Mouse (Mus musculus) frontal cortex, postnatal 25 days (tissue): ENCODE results near the gene Tlr5.

ENCODE experiments used
- DNase-seq, 2 experiments: peaks; one replicate each; pipeline ENCODE4 v3.0.0; 2022; ENCODE audit warnings: low spot score in 2 of 2

Gene Tlr5

DNA sequence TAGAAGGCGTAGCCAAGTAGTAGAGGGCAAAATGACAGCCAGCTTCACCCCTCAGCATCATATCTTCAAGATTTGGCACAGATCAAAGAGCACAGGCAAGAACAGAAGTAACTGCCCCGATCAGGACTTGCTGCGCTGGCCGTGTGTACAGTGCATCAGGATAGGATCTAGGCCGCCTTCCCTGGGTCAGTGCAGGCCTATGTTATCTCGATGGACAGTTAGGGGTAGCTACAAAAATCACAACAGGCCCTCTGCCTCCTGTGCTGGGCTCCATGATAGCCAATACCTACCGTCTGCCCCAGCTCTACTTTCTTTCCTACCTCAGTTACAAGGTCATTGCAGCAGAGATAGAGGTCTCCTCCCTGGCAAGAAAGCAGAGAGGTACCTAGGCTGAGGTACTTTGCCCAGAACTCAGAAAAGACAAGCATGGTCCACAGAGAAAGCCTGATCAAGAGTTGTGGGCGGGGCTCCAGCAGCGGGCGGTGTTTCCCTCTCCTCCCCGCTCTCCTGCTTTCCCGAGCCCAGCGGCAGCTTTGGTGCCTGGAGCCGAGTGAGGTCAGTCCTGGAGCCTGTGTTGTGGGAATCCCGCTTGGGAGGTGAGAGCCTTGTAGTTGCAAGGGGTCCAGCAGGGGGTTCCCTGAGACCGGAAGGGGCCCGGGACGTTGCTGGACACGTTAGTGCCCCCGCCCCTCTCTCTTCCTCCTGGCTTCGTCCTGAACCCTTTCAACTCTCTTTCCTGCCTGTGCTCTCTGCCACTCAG, at the start of gene Tlr5:
Gene Tlr5, plus strand, starts transcription at position 502 of the 760 bp plus-strand sequence.
- DNase-seq, result no peak

DNA sequence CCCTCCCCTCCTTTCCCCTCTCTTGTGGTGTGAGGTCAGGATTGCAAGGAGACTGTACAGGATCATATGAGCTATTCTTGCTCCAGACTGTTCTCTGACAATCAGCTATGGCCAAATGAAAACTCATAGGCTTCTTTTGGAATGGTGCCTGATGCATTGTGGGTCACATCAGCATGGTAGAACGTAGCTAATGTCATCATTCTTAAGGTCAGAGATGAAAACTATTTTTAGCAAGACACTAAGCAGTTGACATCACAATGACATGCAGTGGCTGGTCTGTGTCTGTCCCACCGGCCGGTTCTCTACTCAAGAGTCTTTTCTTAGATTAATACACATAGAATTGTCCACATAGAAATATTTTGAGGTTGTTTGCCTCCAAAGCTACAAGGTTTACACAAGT, 48.9 kb upstream of the Tlr5 start:
- no peak for DNase-seq

DNA sequence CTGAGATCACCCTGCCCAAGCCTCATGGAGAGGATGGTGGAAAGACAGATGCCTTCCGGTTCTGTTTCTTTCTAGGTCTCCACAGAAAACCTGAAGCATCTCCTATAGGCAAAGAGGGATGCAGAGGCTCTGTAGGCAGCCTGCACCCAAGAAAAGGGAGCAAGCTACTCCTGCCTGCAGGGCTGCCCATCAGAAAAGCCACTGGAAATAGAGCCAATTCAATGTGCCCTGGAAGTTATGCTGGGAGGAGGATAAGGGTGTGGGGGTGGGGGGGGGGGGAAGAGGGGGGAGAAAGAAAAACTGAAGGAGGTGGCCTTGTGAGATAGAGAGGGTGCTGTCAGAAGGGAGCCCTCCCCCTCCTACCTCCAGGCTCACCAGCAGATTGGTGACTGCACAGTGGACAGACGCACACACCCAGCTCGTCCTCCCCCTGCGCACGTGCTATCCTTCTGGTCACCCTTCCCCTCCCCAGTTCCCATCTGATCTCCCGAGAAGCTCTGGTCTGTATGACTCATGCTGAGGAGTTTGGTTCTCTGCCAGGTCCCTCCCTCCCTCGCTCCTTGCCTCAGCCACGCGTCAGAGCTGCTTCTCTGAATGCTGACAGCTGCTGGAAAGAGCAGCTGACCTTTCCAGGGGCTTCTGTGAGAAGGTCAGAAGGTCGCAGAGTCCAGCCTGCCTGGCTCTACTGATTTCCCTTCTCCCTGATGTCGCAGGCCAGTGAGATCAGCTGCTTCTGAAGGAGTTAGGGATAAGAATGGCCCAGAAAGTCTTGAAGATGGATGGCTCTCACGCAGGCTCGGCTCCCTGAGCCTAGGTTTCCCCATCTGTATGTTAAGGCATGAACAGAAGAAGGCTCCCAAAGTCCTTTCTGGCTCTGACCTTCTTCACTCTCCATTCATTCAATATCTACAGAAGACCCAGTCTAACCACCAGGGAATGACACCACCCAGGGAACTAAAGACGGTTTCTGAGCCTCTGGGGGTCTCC, 46.2 kb upstream of the Tlr5 start:
- peak; percentile 79 to 85 for DNase-seq

DNA sequence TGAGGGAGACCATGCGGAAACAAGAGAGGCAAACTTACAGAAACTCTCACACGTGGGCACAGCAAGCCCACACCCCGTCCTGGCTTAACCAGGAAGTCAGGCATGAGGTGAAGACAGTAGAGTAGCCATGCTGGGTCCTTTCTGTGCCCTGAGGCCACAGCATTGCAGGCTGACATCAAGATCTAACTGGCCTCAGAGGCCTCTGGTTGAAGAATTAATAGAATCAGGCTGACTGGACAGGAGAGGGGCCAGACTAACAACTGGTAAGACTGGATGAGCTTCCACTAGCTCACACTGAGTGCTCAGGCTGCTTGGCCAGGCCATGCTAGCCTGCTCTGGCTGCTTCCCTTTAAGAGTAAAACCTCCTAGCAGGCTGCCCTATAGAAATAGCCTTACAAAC, 45.5 kb upstream of the Tlr5 start:
- no peak for DNase-seq

GRCm38 (mm10) chr1:182909596-182909995, 45.0 kb upstream of the Tlr5 start:
- DNase-seq, result no peak

GRCm38 (mm10) chr1:182912591-182912990, 42.0 kb upstream of the Tlr5 start:
- no peak for DNase-seq

DNA sequence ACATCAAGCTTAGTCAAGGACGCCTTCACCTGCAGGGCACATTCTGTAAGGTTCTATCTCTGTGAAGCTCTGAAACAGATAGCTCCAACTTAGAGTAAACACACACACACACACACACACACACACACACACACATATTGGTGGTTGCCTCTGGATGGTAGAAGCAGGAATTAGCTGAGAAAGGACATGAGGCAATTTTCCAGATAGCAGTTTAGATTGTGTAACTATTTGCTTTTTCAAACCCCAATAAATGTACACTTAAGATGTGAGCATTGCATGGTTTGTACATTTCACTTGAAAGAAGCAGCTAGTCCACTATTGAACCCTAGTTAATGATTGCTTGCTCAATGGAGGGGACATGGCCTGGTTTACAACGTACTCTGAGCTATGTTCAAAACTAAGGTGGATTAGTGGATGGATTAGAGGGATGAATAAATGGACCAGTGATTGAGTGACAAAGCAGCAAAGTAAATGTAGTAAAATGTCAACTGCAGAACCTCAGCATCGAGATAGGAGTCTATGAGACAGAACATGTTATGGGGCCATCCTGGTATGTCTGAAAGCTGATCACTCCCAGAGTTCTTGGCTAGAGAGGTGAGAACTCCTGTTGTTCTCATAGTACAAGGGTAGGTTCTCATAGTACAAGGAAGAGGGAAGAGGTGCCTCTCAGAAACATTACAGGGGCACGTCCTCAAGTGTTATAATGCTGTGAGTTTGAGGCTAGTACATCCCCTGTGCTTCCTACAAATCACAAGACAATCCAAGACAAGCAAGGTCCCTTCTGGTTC, 40.3 kb upstream of the Tlr5 start:
- DNase-seq, result no peak

DNA sequence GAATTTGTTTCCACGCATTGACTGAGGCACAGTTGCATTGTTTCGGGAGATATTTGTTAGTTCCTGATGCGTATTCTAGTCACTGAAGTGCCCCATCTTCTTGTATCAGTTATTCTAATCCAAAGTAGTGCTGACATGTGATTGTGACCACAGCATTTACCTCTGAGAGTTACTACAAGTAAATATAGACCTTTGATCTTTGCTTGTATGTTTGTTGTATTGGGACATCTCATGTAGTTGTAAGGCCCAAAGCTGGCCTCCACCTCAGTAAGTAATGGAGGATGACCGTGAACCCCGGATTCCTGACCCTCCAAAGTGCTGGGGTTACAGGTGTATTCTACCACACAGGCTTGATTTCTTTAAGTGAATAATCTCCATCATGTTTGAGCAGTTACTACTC, 38.4 kb upstream of the Tlr5 start:
- DNase-seq, result no peak

DNA sequence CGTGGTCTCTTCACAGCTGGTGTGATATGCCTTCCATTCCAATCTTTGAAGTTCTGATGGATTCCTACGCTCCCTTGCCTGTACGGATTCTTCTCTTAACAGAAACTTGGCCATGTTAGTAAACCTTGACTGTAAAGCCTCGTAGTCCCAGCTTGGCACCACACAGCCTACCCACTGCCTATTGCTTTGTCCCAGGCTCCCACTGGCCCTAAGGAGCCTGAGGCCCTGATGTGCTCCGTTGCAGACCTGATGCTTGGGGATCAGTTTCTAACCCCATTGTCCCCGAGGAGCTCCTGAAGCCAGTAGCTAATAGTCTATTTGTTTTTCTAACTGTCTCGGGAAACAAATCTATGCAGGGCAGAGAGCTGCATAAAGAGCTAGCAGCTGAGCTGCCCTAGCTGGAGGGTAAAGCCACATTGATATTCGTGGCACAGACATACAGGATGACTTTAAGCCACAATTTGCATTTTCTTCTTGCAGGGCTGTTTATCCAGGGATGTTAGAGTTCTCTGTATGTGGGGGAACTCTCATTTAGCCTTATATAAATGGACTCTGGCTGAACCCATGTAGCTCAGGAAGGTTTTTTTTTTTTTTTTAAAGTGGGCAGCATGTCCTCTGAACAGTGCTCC, 35.8 kb upstream of the Tlr5 start:
- no peak for DNase-seq

GRCm38 (mm10) chr1:182922824-182923223, 31.8 kb upstream of the Tlr5 start:
- no peak for DNase-seq

DNA sequence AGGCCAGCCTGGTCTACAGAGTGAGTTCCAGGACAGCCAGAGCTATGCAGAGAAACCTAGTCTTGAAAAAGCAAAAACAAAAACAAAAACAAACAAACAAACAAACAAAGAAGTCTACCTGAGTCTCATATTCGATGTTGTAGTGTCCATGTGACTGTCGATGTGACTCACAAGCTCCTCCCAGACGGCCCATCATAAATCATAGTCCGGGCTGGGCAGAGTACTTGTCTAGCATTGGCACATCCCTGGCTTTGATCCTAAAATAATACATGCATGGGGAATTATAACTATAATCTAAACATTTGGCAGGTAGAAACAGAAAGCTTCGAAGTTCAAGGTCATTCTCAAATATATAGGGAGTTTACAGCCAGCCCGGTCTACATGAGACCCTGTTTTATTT, 28.1 kb upstream of the Tlr5 start:
- no peak for DNase-seq

- DNase-seq, result no peak
Measured at GRCm38 (mm10) chr1:182927878-182928851, 26.4 kb upstream of the Tlr5 start.

GRCm38 (mm10) chr1:182935469-182935868, 19.1 kb upstream of the Tlr5 start:
- no peak for DNase-seq

DNA sequence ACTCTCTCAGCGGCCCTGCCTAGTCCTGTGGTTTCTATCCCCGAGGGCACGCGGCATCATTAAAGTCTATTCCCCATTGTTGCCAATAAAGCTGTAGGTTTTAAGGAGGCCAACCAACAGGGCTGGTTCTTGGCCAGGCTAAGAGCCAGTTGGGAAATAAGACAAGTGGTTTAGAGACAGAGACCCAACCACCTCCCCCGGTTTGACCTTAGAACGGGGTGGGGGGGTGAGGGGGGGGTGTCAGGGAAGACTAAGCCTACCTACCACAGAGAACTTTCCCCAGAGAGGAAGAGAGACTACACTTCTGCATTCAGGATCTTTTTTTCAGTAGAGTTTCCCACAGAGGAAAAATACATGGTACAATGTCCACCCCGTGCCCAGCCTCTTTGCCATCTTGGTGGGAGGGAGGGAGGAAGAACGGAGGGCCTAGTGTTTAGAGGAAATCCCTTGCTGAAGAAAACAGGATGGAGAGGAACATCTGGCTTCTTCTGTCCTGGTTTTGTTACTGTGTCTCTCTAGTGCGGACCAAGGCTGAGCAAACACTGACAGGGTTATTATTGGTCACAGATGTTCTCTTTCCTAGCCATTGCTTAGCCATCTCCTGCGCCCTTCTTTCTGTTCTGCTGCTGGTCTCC, 17.0 kb upstream of the Tlr5 start:
- no peak for DNase-seq

DNA sequence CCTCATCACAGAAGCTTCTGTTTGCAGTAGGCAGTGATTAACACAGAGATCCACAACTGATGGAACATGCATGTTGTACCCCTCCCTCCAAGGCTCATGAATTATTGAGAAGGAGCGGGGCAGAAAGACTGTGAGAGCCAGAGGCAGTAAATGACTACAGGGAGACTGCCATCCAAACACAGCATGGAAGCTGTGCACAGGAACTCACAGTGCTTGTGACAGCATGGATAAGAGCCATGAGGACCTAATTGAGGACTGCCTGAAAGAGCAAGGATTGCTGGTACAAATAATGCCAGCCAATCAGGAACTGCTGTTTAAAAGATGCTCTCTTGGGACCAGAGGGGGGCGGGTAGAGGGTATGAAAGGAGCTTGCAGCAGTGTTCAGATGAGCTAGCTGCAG, 12.7 kb upstream of the Tlr5 start:
- DNase-seq, result no peak

DNA sequence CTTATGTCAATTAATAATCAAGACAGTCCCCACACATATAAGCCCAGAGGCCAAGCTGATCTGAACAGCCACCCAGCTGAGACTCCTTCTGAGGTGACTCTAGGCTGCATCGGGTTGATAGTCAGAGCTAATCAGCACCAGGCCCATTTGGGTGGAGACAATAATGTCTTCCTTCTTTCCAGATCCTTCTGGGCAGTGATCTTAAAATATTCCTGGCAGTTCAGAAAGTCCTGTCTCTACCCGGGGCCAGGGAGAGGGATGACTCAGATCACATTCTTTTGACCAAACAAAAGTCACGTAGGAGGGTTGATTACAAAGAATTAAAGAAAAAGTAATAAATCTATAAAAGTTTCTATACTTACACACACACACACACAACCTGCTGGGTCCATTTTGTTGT, 10.7 kb upstream of the Tlr5 start:
- no peak for DNase-seq

DNA sequence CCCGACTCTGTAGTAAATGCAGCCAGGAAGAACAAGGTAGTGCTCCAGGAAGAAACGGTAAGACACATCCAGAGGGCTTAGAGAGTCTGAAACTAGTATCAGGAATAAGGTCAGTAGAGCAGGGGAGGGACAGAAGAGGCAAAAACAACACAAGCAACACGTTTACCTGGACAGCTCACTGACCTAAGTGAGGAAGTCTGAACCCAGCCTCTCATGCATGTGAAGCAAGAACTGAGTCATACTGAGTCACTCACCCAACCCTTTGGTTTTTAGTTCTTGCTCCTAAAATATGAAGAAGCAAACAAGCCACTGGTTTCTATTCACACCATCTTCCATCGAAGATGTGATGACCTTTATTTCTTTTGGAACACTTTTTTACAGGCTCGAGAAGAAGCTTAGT, 9.9 kb upstream of the Tlr5 start:
- DNase-seq, result no peak

- no peak for DNase-seq
Measured at GRCm38 (mm10) chr1:182945561-182945960, 9.0 kb upstream of the Tlr5 start.

GRCm38 (mm10) chr1:182951298-182951697, 3.3 kb upstream of the Tlr5 start:
- DNase-seq, result peak; percentile 39 to 51

DNA sequence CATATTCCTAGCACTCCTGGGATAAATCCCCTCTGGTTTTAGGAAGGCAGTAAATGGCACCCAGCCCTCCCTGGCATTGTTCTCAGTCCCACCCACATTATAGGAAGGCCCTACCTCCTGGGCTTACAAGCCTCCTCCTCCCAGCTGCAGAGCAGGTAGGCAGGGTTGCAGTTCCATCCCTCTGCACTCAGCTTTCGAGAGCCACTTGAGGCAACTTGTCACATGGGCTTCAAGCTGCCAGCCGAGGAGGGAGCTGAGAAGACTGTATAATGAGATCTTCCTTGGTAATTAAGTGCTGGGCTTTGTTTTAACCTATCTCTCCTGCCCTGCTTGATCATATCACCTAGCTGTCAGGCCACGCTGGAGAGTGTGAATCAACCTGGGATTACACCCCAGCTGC, 1.4 kb upstream of the Tlr5 start:
- no peak for DNase-seq
